Mouse (Mus musculus) intestine, embryonic 15.5 days (tissue): ENCODE results near the gene Afap1l2. TPM values are rescaled to one million over a fixed set of nuclear protein-coding genes. Genes with fewer than 3 reads are reported as not detected.

Experiments used
- ATAC-seq: fragments of 200-750 bp; cut with Nextera tagmentation; 2 replicates; pipeline ENCODE4 v1.8.0; 2017; ENCODE audit warnings: moderate TSS enrichment, moderate library complexity
- H3K27ac ChIP-seq: fragments of 300-500 bp; sonication (generic); 2 replicates; pipeline ENCODE4 v1.5.1; 2015; ENCODE audit warnings: mild to moderate bottlenecking, inconsistent platforms
- H3K27me3 ChIP-seq: fragments of 300-500 bp; sonication (generic); replicated peaks from 2 replicates; pipeline ENCODE4 v1.6.1; 2015; ENCODE audit warnings: inconsistent platforms
- H3K36me3 ChIP-seq: fragments of 300-500 bp; sonication (generic); 2 replicates; pipeline ENCODE4 v1.6.1; 2015; ENCODE audit warnings: inconsistent platforms
- H3K4me1 ChIP-seq: fragments of 300-500 bp; sonication (generic); replicated peaks from 2 replicates; pipeline ENCODE4 v1.6.1; 2015; ENCODE audit warnings: inconsistent platforms
- H3K4me2 ChIP-seq: fragments of 300-500 bp; sonication (generic); replicated peaks from 2 replicates; pipeline ENCODE4 v1.6.1; 2015; ENCODE audit warnings: mild to moderate bottlenecking, inconsistent platforms
- H3K4me3 ChIP-seq: fragments of 300-500 bp; sonication (generic); replicated peaks from 2 replicates; pipeline ENCODE4 v1.5.1; 2015; ENCODE audit warnings: inconsistent platforms
- H3K9ac ChIP-seq: fragments of 300-500 bp; sonication (generic); 2 replicates; pipeline ENCODE4 v1.6.1; 2015; ENCODE audit warnings: inconsistent platforms
- H3K9me3 ChIP-seq: fragments of 300-500 bp; sonication (generic); 2 replicates; pipeline ENCODE4 v1.6.1; 2016; ENCODE audit warnings: inconsistent platforms
- WGBS: fragments of 180-500 bp; shearing (Covaris S2); methylation state at CpG from one replicate; pipeline ENCODE4 v1.1.7; 2015; 5-methylcytosine and 5-hydroxymethylcytosine counted together
- polyA plus RNA-seq: library from polyadenylated mRNA; unstranded; fragments of >200 nt; fragmentation: Nextera tagmentation; extraction: Ambion mirVana; gene quantifications from 2 replicates; pipeline ENCODE4 v1.2.1, GENCODE M21; 2015

Afap1l2 gene
- 18.3 and 18.4 TPM in 2 replicates for polyA plus RNA-seq

DNA sequence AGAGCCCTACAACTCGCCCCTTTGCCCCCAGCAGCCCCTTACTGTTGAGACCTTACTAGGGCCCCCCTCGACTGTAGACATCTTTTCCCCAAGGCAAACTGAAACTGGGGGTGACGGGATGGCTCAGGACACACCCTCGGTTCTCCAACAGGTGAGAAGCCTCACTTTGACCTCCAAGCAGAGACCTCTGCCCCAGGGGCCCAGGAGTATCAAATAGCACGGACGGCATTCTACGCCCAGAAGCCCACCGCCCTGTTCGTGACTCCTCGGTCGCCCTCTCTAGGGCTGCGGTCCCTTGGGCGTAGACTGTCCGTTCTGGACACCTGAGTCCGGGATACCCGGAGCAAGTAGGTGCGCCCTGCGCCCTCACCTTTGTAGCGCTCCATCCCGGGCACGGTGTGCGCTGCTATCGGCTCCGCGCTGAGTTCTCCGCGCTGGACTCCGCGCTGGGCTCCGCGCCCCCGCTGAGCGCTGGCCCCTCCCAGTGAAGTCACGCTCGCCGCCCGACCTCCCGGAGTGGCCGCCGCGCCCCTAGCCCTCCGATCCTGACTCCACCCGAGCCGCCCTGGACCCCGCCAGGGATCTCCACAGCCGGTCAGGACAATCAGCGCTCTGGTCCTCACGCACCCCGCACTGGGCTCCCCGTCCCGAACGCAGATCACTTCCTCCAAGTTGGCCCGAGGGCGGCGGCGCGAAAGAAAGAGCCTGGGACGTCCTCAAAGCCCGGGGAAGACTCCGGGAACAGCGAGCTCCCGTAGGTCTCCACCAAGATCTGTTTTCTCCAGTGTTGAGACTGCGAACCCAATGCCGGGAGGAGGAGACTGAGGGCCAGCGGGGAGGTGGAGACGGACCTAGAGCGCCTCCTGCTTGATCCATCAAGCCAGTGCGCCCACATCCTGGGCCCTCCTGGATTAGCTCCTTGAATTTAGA lies at the start of gene Afap1l2:
Gene Afap1l2, minus strand, starts transcription at position 448 of the 930 bp plus-strand sequence.
- Histone ChIP-seq H3K36me3 (no peaks in the 10 kb centered on the region), H3K4me2 (peak within 1 kb of the TSS; percentile 82), H3K9me3 (no peaks in the 10 kb centered on the region), H3K27ac (0 out of 2 replicates have a peak within 1 kb of the TSS, but pooled peaks have one; percentile 33), H3K27me3 (peaks cover 8% of the 10 kb centered on the region; the same call in 1 of the 2 replicates), H3K9ac (peak within 1 kb of the TSS; percentile 52), H3K4me3 (peak within 1 kb of the TSS; percentile 50), H3K4me1 (peaks cover 23% of the 10 kb centered on the region)
- ATAC-seq, result peak; percentile 80
- WGBS, result 2% methylated on average over 68 of the region's 68 CpGs

DNA sequence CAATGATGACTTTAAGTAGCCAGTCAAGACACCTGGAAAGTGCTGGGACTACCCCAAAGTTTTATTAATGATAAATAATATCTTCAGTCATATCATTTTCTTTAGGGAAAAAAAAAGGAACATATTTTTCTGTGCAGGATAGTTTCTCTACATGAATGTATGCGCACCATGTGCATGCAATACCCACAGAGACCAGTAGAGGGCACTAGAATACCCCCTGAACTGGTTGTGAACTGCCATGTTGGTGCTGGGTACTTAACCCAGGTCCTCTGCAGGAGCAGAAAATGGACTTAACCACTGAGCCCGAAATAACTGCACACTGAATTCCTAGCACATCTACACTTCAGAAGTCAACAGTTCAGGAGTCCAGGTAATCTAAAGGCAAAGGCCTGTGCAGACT lies 49.5 kb upstream of the Afap1l2 start:
- H3K27me3 ChIP-seq, result no peaks in the 10 kb centered on the region
- H3K9me3 ChIP-seq, result no peaks in the 10 kb centered on the region
- ATAC-seq, result no peak
- peaks cover 11% of the 10 kb centered on the region for H3K36me3 ChIP-seq
- no peak overlapping the region for H3K27ac ChIP-seq
- no peak overlapping the region for H3K4me3 ChIP-seq
- no peak overlapping the region for H3K4me2 ChIP-seq
- WGBS, result 100% methylated on average over 2 of the region's 2 CpGs
- H3K4me1 ChIP-seq, result no peaks in the 10 kb centered on the region
- H3K9ac ChIP-seq, result no peak overlapping the region

DNA sequence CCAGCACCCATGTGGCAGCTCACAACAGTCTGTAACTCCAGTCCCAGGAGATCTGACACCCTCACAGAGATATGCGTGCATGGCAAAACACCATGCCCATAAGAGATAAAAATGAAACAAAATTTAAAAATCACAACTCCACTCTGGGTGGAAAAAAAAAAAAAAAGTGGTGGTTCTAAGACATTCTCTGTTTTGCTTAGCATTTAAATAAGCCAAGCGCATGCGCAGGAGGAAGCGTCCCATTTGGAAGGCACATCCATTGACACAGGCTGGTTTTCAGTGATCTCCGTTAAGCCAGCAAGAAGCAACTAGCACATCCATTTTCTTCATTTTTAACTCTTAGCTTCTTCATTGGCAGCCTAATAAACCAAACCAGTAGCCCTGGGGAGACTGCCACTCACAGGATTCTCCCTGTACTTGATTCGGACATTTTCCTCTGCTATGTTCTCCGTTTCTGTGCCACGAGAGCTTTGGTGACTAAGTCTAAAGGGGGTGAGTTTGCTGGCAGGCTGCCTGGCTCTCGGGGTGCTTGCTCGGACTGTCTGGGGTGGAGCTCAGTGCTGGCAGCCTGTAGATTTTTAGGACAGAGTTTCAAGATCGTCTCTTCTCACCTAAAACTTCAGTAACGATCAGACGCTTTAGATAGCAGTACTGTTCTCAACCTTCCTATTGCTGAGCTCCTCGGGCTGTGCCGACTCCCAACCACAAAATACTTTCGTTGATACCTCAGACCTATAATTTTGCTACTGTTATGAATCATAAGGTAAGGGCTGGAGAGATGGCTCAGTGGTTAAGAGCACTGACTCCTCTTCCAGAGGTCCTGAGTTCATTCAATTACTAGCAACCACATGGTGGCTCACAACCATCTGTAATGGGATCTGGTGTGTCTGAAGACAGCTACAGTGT lies 47.4 kb upstream of the Afap1l2 start:
- Histone ChIP-seq H3K4me1 (no peaks in the 10 kb centered on the region), H3K9me3 (no peaks in the 10 kb centered on the region), H3K9ac (no peak overlapping the region), H3K4me3 (no peak overlapping the region), H3K27me3 (no peaks in the 10 kb centered on the region), H3K27ac (no peak overlapping the region), H3K36me3 (peaks cover 11% of the 10 kb centered on the region), H3K4me2 (no peak overlapping the region)
- 89% methylated on average over 16 of the region's 16 CpGs for WGBS
- no peak for ATAC-seq

DNA sequence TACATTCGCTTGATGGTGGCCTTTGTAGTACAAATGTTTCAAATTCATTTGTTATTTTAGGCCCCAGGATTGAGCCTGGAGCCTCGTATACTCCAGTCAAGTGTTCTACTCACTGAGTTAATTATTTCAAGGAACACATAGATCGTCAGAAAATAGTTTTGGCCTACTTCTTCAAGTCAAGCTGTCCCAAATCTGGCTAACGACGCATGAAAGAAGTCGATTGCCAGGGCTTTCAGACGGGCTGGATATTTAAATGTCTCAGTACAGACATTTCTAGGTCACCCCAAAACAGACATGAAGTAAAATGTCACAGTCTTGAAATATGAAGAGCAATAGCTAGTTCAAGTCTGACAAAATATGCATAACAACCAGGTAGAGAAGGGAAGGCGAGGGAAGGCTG lies 44.9 kb upstream of the Afap1l2 start:
- Histone ChIP-seq H3K27ac (no peak overlapping the region), H3K9me3 (no peaks in the 10 kb centered on the region), H3K4me2 (no peak overlapping the region), H3K4me3 (no peak overlapping the region), H3K4me1 (no peaks in the 10 kb centered on the region), H3K27me3 (no peaks in the 10 kb centered on the region), H3K36me3 (peaks cover 10% of the 10 kb centered on the region), H3K9ac (no peak overlapping the region)
- 79% methylated on average over 8 of the region's 8 CpGs for WGBS
- ATAC-seq, result no peak

DNA sequence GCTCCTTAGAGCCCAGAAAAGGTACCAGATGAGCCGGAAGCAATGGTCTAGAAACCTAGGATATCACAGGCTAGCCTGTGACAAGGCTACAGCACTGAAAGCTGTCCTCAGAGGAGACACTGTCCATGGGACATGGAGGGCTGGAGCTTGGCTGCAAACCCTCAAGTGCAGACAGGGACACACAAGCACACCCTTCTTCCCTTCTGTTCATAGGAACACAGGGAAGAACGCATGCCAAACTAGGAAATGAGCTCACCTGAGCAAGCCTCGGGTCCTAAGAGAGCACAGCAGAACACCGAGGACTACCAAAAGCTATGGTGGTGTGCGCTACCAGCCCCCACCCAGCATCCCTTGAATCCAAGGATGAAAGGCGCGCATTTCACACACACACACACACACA lies 44.0 kb upstream of the Afap1l2 start:
- Histone ChIP-seq H3K27me3 (no peaks in the 10 kb centered on the region), H3K27ac (no peak overlapping the region), H3K9me3 (no peaks in the 10 kb centered on the region), H3K9ac (no peak overlapping the region), H3K4me1 (no peaks in the 10 kb centered on the region), H3K4me3 (no peak overlapping the region), H3K36me3 (peaks cover 5% of the 10 kb centered on the region; the same call in 1 of the 2 replicates), H3K4me2 (no peak overlapping the region)
- no peak for ATAC-seq
- WGBS, result 88% methylated on average over 7 of the region's 7 CpGs

DNA sequence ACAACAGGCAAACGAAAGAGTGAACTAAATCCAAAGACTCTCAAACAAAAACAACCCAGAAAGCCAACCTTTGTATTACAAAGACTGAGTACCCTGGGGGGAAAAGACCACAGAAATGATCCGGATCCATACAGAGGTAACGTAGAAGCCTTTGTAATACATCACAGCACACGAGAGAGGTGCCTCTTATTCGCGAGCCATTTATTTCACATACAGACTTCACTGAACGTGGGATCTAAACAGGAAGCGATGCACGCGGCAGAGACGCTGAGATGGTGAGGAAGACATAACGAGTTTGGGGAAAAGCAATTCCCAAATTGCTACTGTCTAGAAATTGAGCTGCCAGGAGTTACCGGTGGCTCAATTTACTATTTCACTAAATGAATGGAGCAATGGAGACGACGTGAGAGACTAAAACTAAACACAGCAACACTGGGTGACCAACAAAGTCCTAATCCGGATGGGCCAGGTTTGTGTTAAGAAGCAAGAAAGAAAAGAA lies 41.6 kb upstream of the Afap1l2 start:
- 73% methylated on average over 16 of the region's 16 CpGs for WGBS
- H3K4me1 ChIP-seq, result no peaks in the 10 kb centered on the region
- no peak overlapping the region for H3K4me3 ChIP-seq
- ATAC-seq, result no peak
- no peak overlapping the region for H3K27ac ChIP-seq
- H3K9me3 ChIP-seq, result no peaks in the 10 kb centered on the region
- no peak overlapping the region for H3K4me2 ChIP-seq
- H3K27me3 ChIP-seq, result no peaks in the 10 kb centered on the region
- H3K9ac ChIP-seq, result no peak overlapping the region
- no peaks in the 10 kb centered on the region for H3K36me3 ChIP-seq

DNA sequence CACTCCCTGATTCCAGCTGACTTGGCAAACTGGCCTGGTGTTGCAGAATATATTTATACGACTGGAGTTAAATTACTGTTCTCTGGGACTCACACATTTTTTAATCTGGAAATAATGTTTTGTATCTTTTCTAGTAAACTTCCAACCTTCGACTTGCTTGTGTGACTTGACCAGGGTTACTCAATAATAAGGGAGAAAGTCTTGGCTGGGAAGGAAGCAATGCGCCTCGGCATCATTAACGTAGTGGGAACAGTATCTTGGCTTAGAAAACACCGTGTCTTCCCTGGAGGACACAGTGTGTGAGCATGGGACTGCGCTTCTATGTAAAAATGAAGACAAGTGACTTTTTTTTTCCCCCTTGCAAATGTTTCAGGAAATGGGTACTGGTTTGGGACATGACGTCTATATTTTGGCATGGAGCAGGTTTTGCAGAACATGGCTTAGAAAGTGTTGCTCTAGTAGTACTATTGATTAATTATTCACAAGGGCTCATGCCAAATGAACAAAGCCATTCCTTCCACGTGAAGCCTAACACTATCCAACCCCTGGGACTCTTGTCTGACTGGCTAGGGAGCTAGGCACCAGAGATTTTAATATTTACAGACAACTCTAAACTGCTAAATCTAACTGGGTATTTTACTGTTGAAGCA lies 39.8 kb upstream of the Afap1l2 start:
- H3K4me2 ChIP-seq, result no peak overlapping the region
- H3K27ac ChIP-seq, result no peak overlapping the region

DNA sequence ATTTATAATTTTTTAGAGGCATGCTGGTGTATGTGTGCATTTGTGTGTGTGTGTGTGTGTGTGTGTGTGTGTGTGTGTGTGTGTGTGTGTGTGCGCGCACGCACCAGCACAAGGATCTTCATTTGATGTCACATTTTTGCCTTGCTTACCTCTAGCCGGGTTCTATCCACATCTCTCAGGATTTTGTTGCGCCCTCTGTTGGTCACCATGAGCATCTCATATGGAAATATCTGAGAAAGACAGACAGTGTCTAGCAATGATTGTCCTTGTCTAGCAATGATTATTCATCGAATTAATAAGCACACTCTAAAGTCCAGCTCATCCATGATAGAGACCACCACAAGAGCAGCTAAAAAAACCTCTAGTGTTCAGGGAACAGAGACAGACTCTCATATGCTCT lies 31.2 kb upstream of the Afap1l2 start:
- H3K9me3 ChIP-seq, result no peaks in the 10 kb centered on the region
- no peak overlapping the region for H3K4me2 ChIP-seq
- H3K4me3 ChIP-seq, result no peak overlapping the region
- no peak overlapping the region for H3K27ac ChIP-seq
- ATAC-seq, result no peak
- no peaks in the 10 kb centered on the region for H3K36me3 ChIP-seq
- 64% methylated on average over 6 of the region's 6 CpGs for WGBS
- no peaks in the 10 kb centered on the region for H3K4me1 ChIP-seq
- no peak overlapping the region for H3K9ac ChIP-seq
- no peaks in the 10 kb centered on the region for H3K27me3 ChIP-seq

More for the DNA sequence above, 39.8 kb upstream of the Afap1l2 start:
- no peaks in the 10 kb centered on the region for H3K9me3 ChIP-seq
- H3K27me3 ChIP-seq, result no peaks in the 10 kb centered on the region
- no peak for ATAC-seq
- no peaks in the 10 kb centered on the region for H3K36me3 ChIP-seq
- H3K9ac ChIP-seq, result no peak overlapping the region
- WGBS, result 74% methylated on average over 9 of the region's 9 CpGs
- H3K4me3 ChIP-seq, result no peak overlapping the region
- no peaks in the 10 kb centered on the region for H3K4me1 ChIP-seq

DNA sequence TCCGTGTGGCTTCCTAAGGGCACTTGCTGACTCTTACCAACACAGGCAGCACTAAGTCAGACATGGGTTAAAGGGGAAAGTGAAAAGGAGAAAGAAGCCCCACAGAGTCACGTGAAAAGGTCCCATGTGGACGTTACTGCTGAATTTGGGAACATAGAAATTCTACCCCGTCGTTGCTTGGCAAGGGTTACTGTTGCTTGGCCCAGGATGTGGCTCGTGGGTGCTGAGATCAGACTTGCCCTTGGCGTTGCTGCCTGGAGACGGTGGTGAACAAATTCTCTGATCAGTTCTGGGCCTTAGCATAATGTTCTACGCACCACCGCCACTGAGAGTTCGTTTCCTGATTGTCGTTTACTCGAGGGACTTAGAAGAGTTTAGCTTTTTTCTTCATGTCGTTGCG lies 28.8 kb upstream of the Afap1l2 start:
- ATAC-seq, result no peak
- no peak overlapping the region for H3K9ac ChIP-seq
- H3K27me3 ChIP-seq, result no peaks in the 10 kb centered on the region
- H3K4me3 ChIP-seq, result no peak overlapping the region
- WGBS, result 90% methylated on average over 15 of the region's 15 CpGs
- H3K9me3 ChIP-seq, result no peaks in the 10 kb centered on the region
- H3K4me1 ChIP-seq, result no peaks in the 10 kb centered on the region
- H3K36me3 ChIP-seq, result no peaks in the 10 kb centered on the region
- H3K27ac ChIP-seq, result no peak overlapping the region
- H3K4me2 ChIP-seq, result no peak overlapping the region

DNA sequence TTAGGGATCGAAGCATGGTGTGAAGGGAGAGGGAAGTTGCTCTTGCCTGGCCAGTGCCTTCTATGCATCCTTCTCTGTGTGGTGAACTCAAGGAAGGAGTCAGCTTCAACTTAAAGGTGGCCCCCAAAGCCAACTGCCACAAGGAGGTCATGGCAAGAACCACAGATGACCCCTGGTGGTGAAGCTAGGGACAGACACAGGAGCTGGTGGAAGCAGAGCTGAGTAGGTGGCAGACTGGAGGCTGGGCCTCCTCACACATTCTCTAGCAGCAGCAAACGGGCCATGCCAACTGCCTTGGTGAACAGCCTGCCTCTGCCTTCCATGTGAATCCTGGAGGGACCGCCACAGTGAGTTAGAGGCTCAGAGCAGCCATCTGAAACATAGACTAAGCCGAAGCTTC lies 23.6 kb upstream of the Afap1l2 start:
- Histone ChIP-seq H3K4me3 (no peak overlapping the region), H3K27ac (no peak overlapping the region), H3K27me3 (no peaks in the 10 kb centered on the region), H3K9ac (no peak overlapping the region), H3K4me1 (no peaks in the 10 kb centered on the region), H3K36me3 (no peaks in the 10 kb centered on the region), H3K9me3 (no peaks in the 10 kb centered on the region), H3K4me2 (no peak overlapping the region)
- ATAC-seq, result no peak
- 74% methylated on average over 4 of the region's 4 CpGs for WGBS

DNA sequence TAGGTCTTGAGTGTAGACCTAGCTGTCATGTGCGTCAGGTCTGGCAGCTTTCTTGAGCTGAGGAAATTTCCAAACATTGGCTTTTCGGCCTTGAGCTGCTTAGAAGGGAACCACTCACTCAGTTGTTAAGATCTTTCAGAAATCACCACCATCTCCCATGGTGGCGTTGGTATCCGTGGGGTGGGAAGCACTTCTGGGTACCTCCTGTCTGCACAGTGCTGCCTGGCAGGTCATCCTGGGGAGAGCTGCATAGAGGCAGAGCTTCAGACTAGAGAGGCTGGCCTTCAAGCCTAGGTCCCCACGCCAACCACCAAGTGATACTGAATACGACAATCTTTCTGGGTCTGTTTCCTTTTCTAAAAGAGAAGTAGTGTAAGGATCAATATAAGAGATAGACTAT lies 21.4 kb upstream of the Afap1l2 start:
- no peaks in the 10 kb centered on the region for H3K36me3 ChIP-seq
- WGBS, result 90% methylated on average over 6 of the region's 6 CpGs
- no peaks in the 10 kb centered on the region for H3K4me1 ChIP-seq
- no peaks in the 10 kb centered on the region for H3K27me3 ChIP-seq
- H3K9ac ChIP-seq, result no peak overlapping the region
- H3K27ac ChIP-seq, result no peak overlapping the region
- no peak overlapping the region for H3K4me2 ChIP-seq
- H3K9me3 ChIP-seq, result no peaks in the 10 kb centered on the region
- ATAC-seq, result no peak
- H3K4me3 ChIP-seq, result no peak overlapping the region
